Mouse (Mus musculus) T-cell, adult 2 months (primary cell): ENCODE data around the gene Gm20425.

Source experiments
- DNase-seq: peaks from one replicate; pipeline ENCODE4 v3.0.0; 2022; ENCODE audit warnings: low spot score

Gm20425 gene

GRCm38 (mm10) chr9:103153286-103153685 is 76.8 kb downstream of the Gm20425 start:
- no peak for DNase-seq

GRCm38 (mm10) chr9:103149074-103149799 is 80.9 kb downstream of the Gm20425 start:
- no peak for DNase-seq

- no peak for DNase-seq
These were observed 83.0 kb downstream of the Gm20425 start for GRCm38 (mm10) chr9:103147103-103147502.

- DNase-seq = no peak
These were observed 83.4 kb downstream of the Gm20425 start for GRCm38 (mm10) chr9:103146703-103147102.

- DNase-seq = no peak
These were observed 83.8 kb downstream of the Gm20425 start for GRCm38 (mm10) chr9:103146257-103146656.

- DNase-seq = no peak
These were observed 84.8 kb downstream of the Gm20425 start for GRCm38 (mm10) chr9:103145351-103145750.

GRCm38 (mm10) chr9:103143881-103144280 is 86.2 kb downstream of the Gm20425 start:
- DNase-seq = no peak

- no peak for DNase-seq
These were observed 88.8 kb downstream of the Gm20425 start for GRCm38 (mm10) chr9:103141266-103141665.

- no peak for DNase-seq
These were observed 89.7 kb downstream of the Gm20425 start for GRCm38 (mm10) chr9:103140384-103140783.
